Mouse (Mus musculus) stomach, postnatal 0 days (tissue): ENCODE results near the gene 4930523C07Rik. TPM values are rescaled to one million over a fixed set of nuclear protein-coding genes. Genes with fewer than 3 reads are reported as not detected.

Experiments used
- ATAC-seq: fragments of 200-750 bp; cut with Nextera tagmentation; 2 replicates; pipeline ENCODE4 v1.8.0; 2017; ENCODE audit not compliant: low FRiP score, low TSS enrichment
- DNase-seq: peaks from one replicate; pipeline ENCODE4 v3.0.0-alpha.2; 2016; ENCODE audit warnings: low spot score
- H3K27ac ChIP-seq: fragments of 300-500 bp; sonication (generic); replicated peaks from 2 replicates; pipeline ENCODE4 v1.5.1; 2014; ENCODE audit warnings: mild to moderate bottlenecking, control low read depth
- H3K27me3 ChIP-seq: fragments of 300-500 bp; sonication (generic); 2 replicates; pipeline ENCODE4 v1.6.1; 2014; ENCODE audit warnings: low read length; ENCODE audit not compliant: control insufficient read depth, insufficient read depth
- H3K36me3 ChIP-seq: fragments of 300-500 bp; sonication (generic); 2 replicates; pipeline ENCODE4 v1.6.1; 2014; ENCODE audit warnings: low read length, mixed read lengths; ENCODE audit not compliant: control insufficient read depth, insufficient read depth
- H3K4me1 ChIP-seq: fragments of 300-500 bp; sonication (generic); replicated peaks from 2 replicates; pipeline ENCODE4 v1.6.1; 2014; ENCODE audit warnings: antibody characterized with exemption; ENCODE audit not compliant: control insufficient read depth, insufficient read depth
- H3K4me2 ChIP-seq: fragments of 300-500 bp; sonication (generic); replicated peaks from 2 replicates; pipeline ENCODE4 v1.6.1; 2014; ENCODE audit warnings: low read depth, mild to moderate bottlenecking, control low read depth, moderate library complexity
- H3K4me3 ChIP-seq: fragments of 300-500 bp; sonication (generic); 2 replicates; pipeline ENCODE4 v1.5.1; 2014; ENCODE audit warnings: low read depth, low read length, control low read depth
- H3K9ac ChIP-seq: fragments of 300-500 bp; sonication (generic); 2 replicates; pipeline ENCODE4 v1.6.1; 2014; ENCODE audit warnings: mild to moderate bottlenecking, low read length, control low read depth, mixed read lengths
- H3K9me3 ChIP-seq: fragments of 300-500 bp; sonication (generic); 2 replicates; pipeline ENCODE4 v1.6.1; 2016; ENCODE audit warnings: low read length; ENCODE audit not compliant: control insufficient read depth
- CTCF ChIP-seq: IDR thresholded peaks from 2 replicates; pipeline ENCODE4 v1.5.1; 2016; ENCODE audit warnings: antibody characterized with exemption, low read depth, mild to moderate bottlenecking, moderate library complexity
- EP300 ChIP-seq: optimal IDR thresholded peaks from 2 replicates; pipeline ENCODE3; 2016; ENCODE audit warnings: antibody characterized with exemption
- whole genome bisulfite sequencing: fragments of 180-500 bp; shearing (Covaris S2); extraction: QIAGEN DNeasy Blood & Tissue Kit; methylation state at CpG from one replicate; pipeline ENCODE4 v1.1.7; 2014; 5-methylcytosine and 5-hydroxymethylcytosine counted together
- polyA plus RNA-seq: library from polyadenylated mRNA; unstranded; fragments of >200 nt; fragmentation: Nextera tagmentation; extraction: Ambion mirVana; gene quantifications from 2 replicates; pipeline ENCODE4 v1.2.1, GENCODE M21; 2015

Gene 4930523C07Rik
- polyA plus RNA-seq, 1 experiment from 2014 or later, result 37.7 TPM

- Histone ChIP-seq H3K36me3 (peaks cover 3% of the 10 kb centered on the region), H3K4me3 (no peak overlapping the region), H3K27ac (no peak overlapping the region), H3K9ac (no peak overlapping the region), H3K9me3 (no peaks in the 10 kb centered on the region), H3K4me2 (no peak overlapping the region), H3K4me1 (no peaks in the 10 kb centered on the region), H3K27me3 (no peaks in the 10 kb centered on the region)
- 56% methylated on average over 14 of the region's 14 CpGs for WGBS
- TF ChIP-seq EP300 (no peak), CTCF (0 out of 2 replicates have a peak, but pooled peaks have one; percentile 1)
- DNase-seq, result peak; percentile 61
- peak; percentile 92 for ATAC-seq
Observed at GRCm38 (mm10) chr1:160078882-160079661, 34.9 kb downstream of the 4930523C07Rik start.

DNA sequence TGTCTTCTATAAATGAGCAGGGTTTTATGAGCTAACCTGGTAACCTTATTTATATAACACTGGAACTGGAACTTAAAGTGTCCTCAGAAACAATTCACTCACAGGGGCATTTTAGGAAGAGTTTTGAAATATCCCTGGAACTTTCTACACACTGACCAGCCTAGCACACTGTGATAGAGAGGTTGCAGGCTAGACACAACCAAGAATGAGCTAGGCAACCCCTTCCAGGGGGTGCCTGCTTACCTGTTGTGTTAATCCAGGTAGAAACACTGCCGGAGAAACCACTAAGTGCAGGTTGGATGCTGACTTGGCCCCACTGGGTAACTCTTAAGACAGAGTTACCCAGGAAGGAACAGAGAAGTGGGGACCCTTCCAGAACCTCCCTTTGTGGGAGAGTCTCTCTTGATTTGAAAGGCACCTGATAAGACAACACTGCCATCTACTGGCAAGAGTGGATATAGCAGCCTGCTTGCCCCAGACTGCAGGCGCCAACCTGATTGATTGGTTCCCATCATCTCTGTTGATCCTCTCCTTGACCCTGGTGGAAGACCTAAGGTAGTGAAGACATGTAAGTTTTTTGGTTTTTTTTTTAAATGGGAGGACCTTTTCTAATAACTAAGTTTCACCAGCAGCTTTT is 36.7 kb downstream of the 4930523C07Rik start:
- peak; percentile 96 for TF ChIP-seq CTCF
- no peak for TF ChIP-seq EP300
- H3K27ac ChIP-seq, result no peak overlapping the region
- H3K36me3 ChIP-seq, result peaks cover 2% of the 10 kb centered on the region
- WGBS, result 22% methylated on average over 2 of the region's 2 CpGs
- no peak overlapping the region for H3K4me2 ChIP-seq
- no peaks in the 10 kb centered on the region for H3K27me3 ChIP-seq
- no peaks in the 10 kb centered on the region for H3K4me1 ChIP-seq
- DNase-seq (peak; percentile 81), ATAC-seq (peak; percentile 33; the same call in 1 of the 2 replicates)
- no peaks in the 10 kb centered on the region for H3K9me3 ChIP-seq
- H3K9ac ChIP-seq, result no peak overlapping the region
- H3K4me3 ChIP-seq, result no peak overlapping the region

GRCm38 (mm10) chr1:160082647-160083046 is 38.5 kb downstream of the 4930523C07Rik start:
- WGBS, result 70% methylated on average over 1 of the region's 1 CpGs
- Histone ChIP-seq H3K4me2 (no peak overlapping the region), H3K4me1 (no peaks in the 10 kb centered on the region), H3K36me3 (no peaks in the 10 kb centered on the region; the same call in 1 of the 2 replicates), H3K27ac (no peak overlapping the region), H3K27me3 (no peaks in the 10 kb centered on the region), H3K9me3 (no peaks in the 10 kb centered on the region), H3K9ac (no peak overlapping the region), H3K4me3 (no peak overlapping the region)
- TF ChIP-seq EP300 (no peak), CTCF (no peak)
- DNase-seq (no peak), ATAC-seq (no peak)

DNA sequence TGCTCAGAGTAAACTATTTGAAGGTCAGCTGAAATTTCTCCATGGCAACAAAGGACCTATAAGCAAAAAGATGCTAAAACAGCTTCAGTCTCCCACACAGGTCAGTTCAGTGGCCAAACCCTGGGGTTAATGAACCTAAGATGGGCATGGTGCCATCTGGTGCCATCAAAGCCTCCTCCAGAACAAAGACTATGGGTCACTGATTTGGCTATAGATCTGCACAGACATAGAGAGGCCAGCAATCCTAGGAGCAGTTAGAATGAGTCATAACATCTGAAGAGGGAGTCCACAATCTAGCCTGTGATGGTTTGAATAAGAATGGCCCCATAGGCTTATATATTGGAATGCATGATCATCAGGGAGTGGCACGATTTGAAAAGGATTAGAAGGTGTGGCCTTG is 40.1 kb downstream of the 4930523C07Rik start:
- no peaks in the 10 kb centered on the region for H3K36me3 ChIP-seq
- H3K27ac ChIP-seq, result no peak overlapping the region
- no peak for DNase-seq
- no peak overlapping the region for H3K4me2 ChIP-seq
- no peak for ATAC-seq
- H3K4me3 ChIP-seq, result no peak overlapping the region
- no peaks in the 10 kb centered on the region for H3K9me3 ChIP-seq
- H3K4me1 ChIP-seq, result no peaks in the 10 kb centered on the region
- no peak overlapping the region for H3K9ac ChIP-seq
- WGBS, result 63% methylated on average over 1 of the region's 1 CpGs
- H3K27me3 ChIP-seq, result no peaks in the 10 kb centered on the region
- no peak for TF ChIP-seq CTCF
- TF ChIP-seq EP300, result no peak

DNA sequence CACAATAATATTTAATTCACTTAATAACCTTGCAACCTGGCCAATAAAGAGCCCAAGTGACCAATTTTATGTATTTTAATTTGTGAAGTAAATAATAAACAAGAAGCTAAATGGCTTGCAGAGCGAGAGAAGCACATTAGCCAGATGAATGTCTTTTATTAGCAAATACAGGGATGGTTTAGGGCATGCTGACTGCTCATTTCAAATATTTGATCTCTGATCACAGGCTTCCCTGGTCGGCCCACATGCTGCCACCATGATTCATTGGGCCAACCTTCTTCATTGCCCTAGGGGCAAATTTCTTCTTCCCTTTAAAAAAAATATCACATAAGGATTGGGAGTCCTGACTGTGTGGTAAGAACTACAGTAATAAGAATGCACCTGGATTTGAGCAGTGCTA is 42.5 kb downstream of the 4930523C07Rik start:
- H3K27ac ChIP-seq, result no peak overlapping the region
- H3K36me3 ChIP-seq, result no peaks in the 10 kb centered on the region
- TF ChIP-seq EP300 (no peak), CTCF (no peak)
- DNase-seq, result no peak
- 70% methylated on average over 2 of the region's 2 CpGs for WGBS
- ATAC-seq, result no peak
- no peaks in the 10 kb centered on the region for H3K4me1 ChIP-seq
- H3K9me3 ChIP-seq, result no peaks in the 10 kb centered on the region
- no peak overlapping the region for H3K4me3 ChIP-seq
- H3K9ac ChIP-seq, result no peak overlapping the region
- no peaks in the 10 kb centered on the region for H3K27me3 ChIP-seq
- H3K4me2 ChIP-seq, result no peak overlapping the region
